10 mouse cellular contexts compared by ENCODE assay signal in genomic region chr8:126433827-126434226, GRCm38 (mm10). TPM values are rescaled to one million over a fixed set of nuclear protein-coding genes. Genes with fewer than 3 reads are reported as not detected.
DNase-seq lines count a peak whose midpoint lies in the region; ATAC-seq lines count a peak whose summit lies in the region.
"Had no signal": no experiment of that assay in that cellular context is flagged by ENCODE, and none has a peak within 500 bp of the region (broad histone marks: within the 10 kb centered on the region; RNA-seq: fewer than 3 reads in every experiment).

No protein-coding gene starts in this region.

- intact Hi-C loops in left cerebral cortex, postnatal 4 days (cut with DNase I), result no loop called here

- no peak for ATAC-seq in monocyte, adult 5-6 weeks (replicated peaks; ENCODE audit: insufficient number of reproducible peaks, low FRiP score, low TSS enrichment, poor library complexity, severe bottlenecking)

- peak; percentile 64 for DNase-seq in left cerebral cortex, adult 11 months (ENCODE audit: low spot score)
- DNase-seq in left cerebral cortex, postnatal 4 days, result no peak
- DNase-seq in NIH3T3 (ENCODE audit: low read depth), result peak; percentile 56
- DNase-seq in layer of hippocampus, adult 9-11 months, result peak; percentile 43
- DNase-seq in right cerebral cortex, postnatal 25 days, result peak; percentile 38
- no peak for DNase-seq in urinary bladder, postnatal 36 days (ENCODE audit: low spot score in 2 of 2)
- DNase-seq in gastrocnemius, adult 8-10 months (ENCODE audit: low spot score in 2 of 2), result no peak
- DNase-seq: heart, adult 2 months; thymus, adult 18-20 months had no signal

RNA-seq across cellular contexts. Expression of gene Coa6, which starts 11.5 kb away (rescaled TPM):
- total RNA-seq in left cerebral cortex, postnatal 4 days (2021), result 10 to 100 TPM; 21.0 to 23.0 TPM
- total RNA-seq in monocyte, adult 5-6 weeks (2017), result 12.3 to 25.5 TPM (median 24.2 TPM) in 3 replicates
- 10 to 100 TPM; 21.9 to 25.0 (median 23.5) TPM for total RNA-seq in gastrocnemius, adult 8-10 months (2022)

RNA-seq across cellular contexts. Expression of gene Tarbp1, which starts 41.0 kb away (rescaled TPM):
- total RNA-seq in left cerebral cortex, postnatal 4 days (2021), result 1 to 10 TPM; 4.8 to 4.9 TPM
- total RNA-seq in monocyte, adult 5-6 weeks (2017), result 0.11 to 0.76 TPM (median 0.58 TPM) in 3 replicates
- 1 to 10 TPM; 4.7 to 6.1 (median 5.4) TPM for total RNA-seq in gastrocnemius, adult 8-10 months (2022)

Comparison
In these comparisons a context has a peak if more than half of its experiments do, and no peak if none do; other contexts are left out.
1. DNase-seq: peak in left cerebral cortex, adult 11 months (single experiment), NIH3T3 (single experiment), layer of hippocampus, adult 9-11 months (single experiment) and right cerebral cortex, postnatal 25 days (single experiment); none in left cerebral cortex, postnatal 4 days (single experiment), urinary bladder, postnatal 36 days (0 of 2) and gastrocnemius, adult 8-10 months (0 of 2).